Mouse (Mus musculus) stomach, embryonic 16.5 days (tissue): ENCODE data around the gene Casp7. TPM values are rescaled to one million over a fixed set of nuclear protein-coding genes. Genes with fewer than 3 reads are reported as not detected.
A peak's percentile ranks its signal among the peaks of the same experiment; 100 is the strongest.

Source experiments
- ATAC-seq: fragments of 200-750 bp; cut with Nextera tagmentation; 2 replicates; pipeline ENCODE4 v1.8.0; 2017; ENCODE audit warnings: moderate number of reproducible peaks, moderate TSS enrichment; ENCODE audit not compliant: insufficient read depth, low FRiP score
- H3K27ac ChIP-seq: fragments of 300-500 bp; sonication (generic); 2 replicates; pipeline ENCODE4 v1.5.1; 2014; ENCODE audit warnings: low read length
- H3K27me3 ChIP-seq: fragments of 300-500 bp; sonication (generic); 2 replicates; pipeline ENCODE4 v1.6.1; 2014; ENCODE audit warnings: low read length, control low read depth, mixed read lengths; ENCODE audit not compliant: control insufficient read depth, insufficient read depth
- H3K36me3 ChIP-seq: fragments of 300-500 bp; sonication (generic); 2 replicates; pipeline ENCODE4 v1.6.1; 2014; ENCODE audit warnings: low read length; ENCODE audit not compliant: control insufficient read depth, insufficient read depth
- H3K4me1 ChIP-seq: fragments of 300-500 bp; sonication (generic); 2 replicates; pipeline ENCODE4 v1.6.1; 2014; ENCODE audit warnings: low read length, control low read depth, mixed read lengths; ENCODE audit not compliant: control insufficient read depth, insufficient read depth
- H3K4me2 ChIP-seq: fragments of 300-500 bp; sonication (generic); 2 replicates; pipeline ENCODE4 v1.6.1; 2014; ENCODE audit warnings: low read depth, low read length, mixed read lengths
- H3K4me3 ChIP-seq: fragments of 300-500 bp; sonication (generic); replicated peaks from 2 replicates; pipeline ENCODE4 v1.5.1; 2014; ENCODE audit warnings: mild to moderate bottlenecking, low read length
- H3K9ac ChIP-seq: fragments of 300-500 bp; sonication (generic); 2 replicates; pipeline ENCODE4 v1.6.1; 2014; ENCODE audit warnings: low read length
- H3K9me3 ChIP-seq: fragments of 300-500 bp; sonication (generic); replicated peaks from 2 replicates; pipeline ENCODE4 v1.6.1; 2016; ENCODE audit warnings: low read length, control low read depth; ENCODE audit not compliant: control insufficient read depth
- WGBS: fragments of 180-500 bp; shearing (Covaris S2); extraction: QIAGEN DNeasy Blood & Tissue Kit; methylation state at CpG from one replicate; pipeline ENCODE4 v1.1.7; 2014; 5-methylcytosine and 5-hydroxymethylcytosine counted together
- polyA plus RNA-seq: library from polyadenylated mRNA; unstranded; fragments of >200 nt; fragmentation: Nextera tagmentation; extraction: Ambion mirVana; gene quantifications from 2 replicates; pipeline ENCODE4 v1.2.1, GENCODE M21; 2015

The Casp7 gene
- polyA plus RNA-seq, 1 experiment from 2014 or later: 27.3 TPM

DNA sequence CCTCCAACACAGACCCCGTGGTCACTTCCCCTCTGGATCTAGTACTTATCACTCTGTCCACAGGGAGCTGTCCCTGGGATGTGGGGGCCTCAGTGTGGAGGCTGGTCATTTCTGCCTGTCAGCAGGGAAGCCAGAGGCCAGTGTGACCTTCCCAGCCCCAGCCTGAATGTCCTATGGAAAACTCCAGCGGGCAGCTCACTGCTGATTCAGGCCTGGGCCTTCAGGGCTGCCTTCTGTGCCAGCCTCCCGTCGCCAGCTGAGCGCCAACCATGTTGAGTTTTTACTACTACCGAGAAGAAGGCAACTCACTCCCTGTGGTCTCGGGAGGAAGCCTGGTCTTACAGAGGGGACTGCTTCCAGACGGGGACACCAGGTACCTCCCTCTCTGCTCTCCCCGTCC lies 28.6 kb downstream of the Casp7 start:
- H3K4me2 ChIP-seq: no peak overlapping the region
- no peaks in the 10 kb centered on the region for H3K27me3 ChIP-seq
- H3K9me3 ChIP-seq: no peaks in the 10 kb centered on the region
- no peak overlapping the region for H3K9ac ChIP-seq
- H3K36me3 ChIP-seq: no peaks in the 10 kb centered on the region
- ATAC-seq: no peak
- no peak overlapping the region for H3K4me3 ChIP-seq
- 57% methylated on average over 9 of the region's 9 CpGs for WGBS
- peaks cover 18% of the 10 kb centered on the region for H3K4me1 ChIP-seq
- peak overlapping the region; percentile 82 for H3K27ac ChIP-seq

DNA sequence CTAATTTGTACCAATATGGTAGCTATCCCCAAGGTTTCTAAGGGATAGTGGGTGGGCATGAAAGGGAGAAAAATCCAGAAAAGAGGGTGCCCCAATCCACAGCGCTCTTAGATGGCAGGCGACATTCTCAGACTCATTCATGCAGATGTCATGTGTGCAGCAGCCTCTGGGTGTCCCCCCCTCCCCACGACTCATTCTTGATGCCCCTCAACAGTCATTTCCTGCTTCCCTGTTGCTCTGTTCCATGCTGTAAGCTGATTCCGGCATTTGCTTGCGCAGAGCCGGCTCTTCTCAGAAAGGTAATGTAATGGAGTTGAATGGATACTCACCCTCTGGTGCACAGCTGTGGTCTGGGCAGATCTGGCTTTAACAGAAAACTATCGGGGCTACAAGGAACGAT lies 33.4 kb downstream of the Casp7 start:
- Histone ChIP-seq H3K36me3 (no peaks in the 10 kb centered on the region), H3K4me2 (no peak overlapping the region), H3K4me3 (no peak overlapping the region), H3K27me3 (no peaks in the 10 kb centered on the region), H3K9me3 (no peaks in the 10 kb centered on the region), H3K4me1 (peaks cover 17% of the 10 kb centered on the region; the same call in 1 of the 2 replicates), H3K27ac (no peak overlapping the region), H3K9ac (no peak overlapping the region)
- whole genome bisulfite sequencing: 68% methylated on average over 8 of the region's 8 CpGs
- ATAC-seq: no peak

DNA sequence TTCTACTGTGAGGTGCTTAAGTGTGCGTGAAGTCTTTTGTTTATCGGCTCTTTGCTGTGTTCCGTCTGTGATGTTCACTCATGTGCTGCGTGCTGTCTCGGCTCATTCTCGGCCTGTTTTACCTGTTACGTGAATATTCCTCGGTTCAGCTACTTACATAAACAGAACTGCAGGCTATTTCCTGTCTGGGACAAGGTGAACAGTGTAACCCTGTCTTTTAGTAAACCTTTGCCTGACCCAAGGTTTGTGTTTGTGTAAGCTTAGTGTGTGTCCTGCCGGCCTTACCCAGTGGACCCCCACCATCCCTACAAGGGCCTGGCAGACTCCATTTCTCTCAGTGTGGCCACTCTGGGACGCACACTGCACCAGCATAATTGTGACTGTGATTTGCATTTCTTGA lies 35.8 kb downstream of the Casp7 start:
- H3K4me2 ChIP-seq: no peak overlapping the region
- 0 out of 2 replicates have a peak, but pooled peaks cover 4% of the 10 kb centered on the region for H3K36me3 ChIP-seq
- H3K27ac ChIP-seq: no peak overlapping the region
- H3K9me3 ChIP-seq: no peaks in the 10 kb centered on the region
- 52% methylated on average over 10 of the region's 10 CpGs for WGBS
- no peak for ATAC-seq
- no peak overlapping the region for H3K4me3 ChIP-seq
- 0 out of 2 replicates have a peak, but pooled peaks cover 6% of the 10 kb centered on the region for H3K4me1 ChIP-seq
- no peaks in the 10 kb centered on the region for H3K27me3 ChIP-seq
- no peak overlapping the region for H3K9ac ChIP-seq

DNA sequence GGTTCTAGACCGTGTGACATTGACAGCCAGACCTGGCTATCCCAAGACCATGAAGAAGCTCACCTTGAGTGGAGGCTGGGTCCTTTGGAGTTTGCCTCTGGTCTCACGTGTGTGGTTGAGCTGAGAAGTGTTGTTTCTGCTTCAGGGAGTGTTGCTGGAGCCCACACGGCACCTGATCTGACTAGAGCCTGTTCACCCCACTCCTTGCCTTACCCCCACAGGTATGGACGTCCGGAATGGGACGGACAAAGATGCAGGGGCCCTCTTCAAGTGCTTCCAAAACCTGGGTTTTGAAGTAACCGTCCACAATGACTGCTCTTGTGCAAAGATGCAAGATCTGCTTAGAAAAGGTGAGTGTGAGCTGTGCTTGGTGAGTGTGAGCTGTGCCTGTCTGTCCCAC lies 36.7 kb downstream of the Casp7 start:
- no peak overlapping the region for H3K9ac ChIP-seq
- no peak overlapping the region for H3K4me3 ChIP-seq
- H3K4me2 ChIP-seq: no peak overlapping the region
- H3K27ac ChIP-seq: no peak overlapping the region
- H3K9me3 ChIP-seq: no peaks in the 10 kb centered on the region
- ATAC-seq: no peak
- WGBS: 88% methylated on average over 7 of the region's 7 CpGs
- H3K4me1 ChIP-seq: peaks cover 12% of the 10 kb centered on the region; the same call in 1 of the 2 replicates
- H3K36me3 ChIP-seq: 0 out of 2 replicates have a peak, but pooled peaks cover 4% of the 10 kb centered on the region
- H3K27me3 ChIP-seq: no peaks in the 10 kb centered on the region

DNA sequence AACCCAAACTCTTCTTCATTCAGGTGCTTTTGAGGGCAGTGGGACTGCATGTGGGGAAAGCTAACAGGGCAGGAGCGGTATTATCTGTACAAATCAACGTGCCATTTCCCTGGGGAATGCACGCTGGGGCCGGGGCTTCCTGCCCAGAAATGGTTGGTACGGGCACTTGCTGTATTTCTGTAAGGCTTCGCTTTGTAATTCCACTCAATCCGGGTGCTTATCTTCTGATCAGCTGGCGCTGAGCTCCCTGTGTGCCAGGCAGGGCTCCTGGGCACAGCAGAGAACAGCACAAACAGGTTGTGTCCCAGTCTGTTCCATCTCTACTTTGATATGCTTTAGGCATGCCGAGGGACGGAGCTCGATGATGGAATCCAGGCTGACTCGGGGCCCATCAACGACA lies 39.5 kb downstream of the Casp7 start:
- WGBS: 84% methylated on average over 13 of the region's 13 CpGs

DNA sequence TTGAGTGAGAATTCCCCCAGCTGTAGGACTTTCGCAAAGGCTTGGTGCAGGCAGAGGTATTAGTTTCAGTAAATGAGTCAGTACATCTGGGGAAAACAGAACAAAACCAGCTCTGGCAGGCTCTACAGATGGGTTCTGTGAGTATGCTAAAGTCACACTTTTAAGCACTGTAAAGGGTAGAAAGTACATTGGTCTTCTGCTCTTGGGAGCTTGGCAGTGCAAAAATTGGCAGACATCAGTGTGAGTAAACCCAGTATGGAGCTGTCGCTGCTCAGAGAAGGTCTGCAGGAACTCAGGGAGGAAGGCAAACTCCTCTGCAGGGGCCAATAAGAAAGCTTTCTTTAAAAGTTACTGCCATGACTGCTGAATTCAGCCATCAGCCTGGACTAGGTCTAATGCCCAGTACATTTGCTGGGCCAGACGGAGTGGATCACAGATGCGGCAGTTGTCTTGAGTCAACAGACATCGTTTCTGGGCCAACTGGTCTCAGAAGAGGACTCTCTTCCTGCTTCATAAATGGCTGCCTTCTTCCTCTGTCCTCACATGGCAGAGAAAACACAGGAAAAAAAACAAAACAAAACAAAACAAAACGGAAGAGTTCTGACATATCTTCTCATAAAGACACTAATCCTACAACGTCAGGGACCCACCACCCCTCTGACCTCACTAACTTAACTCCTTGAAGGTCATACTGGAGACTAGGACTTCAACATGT lies 41.6 kb downstream of the Casp7 start:
- no peak overlapping the region for H3K9ac ChIP-seq
- H3K4me1 ChIP-seq: peaks cover 16% of the 10 kb centered on the region
- H3K4me3 ChIP-seq: no peak overlapping the region
- H3K27ac ChIP-seq: peak overlapping the region; percentile 79
- 50% methylated on average over 7 of the region's 7 CpGs for WGBS
- no peak overlapping the region for H3K4me2 ChIP-seq
- no peaks in the 10 kb centered on the region for H3K9me3 ChIP-seq
- H3K27me3 ChIP-seq: no peaks in the 10 kb centered on the region
- ATAC-seq: no peak; the same call in 1 of the 2 replicates
- 0 out of 2 replicates have a peak, but pooled peaks cover 4% of the 10 kb centered on the region for H3K36me3 ChIP-seq

More for the DNA sequence above, 39.5 kb downstream of the Casp7 start:
- ATAC-seq: no peak
- H3K9ac ChIP-seq: no peak overlapping the region
- no peak overlapping the region for H3K27ac ChIP-seq
- no peaks in the 10 kb centered on the region for H3K9me3 ChIP-seq
- H3K36me3 ChIP-seq: 0 out of 2 replicates have a peak, but pooled peaks cover 4% of the 10 kb centered on the region
- H3K4me1 ChIP-seq: peaks cover 22% of the 10 kb centered on the region
- no peak overlapping the region for H3K4me3 ChIP-seq
- no peak overlapping the region for H3K4me2 ChIP-seq
- H3K27me3 ChIP-seq: no peaks in the 10 kb centered on the region

DNA sequence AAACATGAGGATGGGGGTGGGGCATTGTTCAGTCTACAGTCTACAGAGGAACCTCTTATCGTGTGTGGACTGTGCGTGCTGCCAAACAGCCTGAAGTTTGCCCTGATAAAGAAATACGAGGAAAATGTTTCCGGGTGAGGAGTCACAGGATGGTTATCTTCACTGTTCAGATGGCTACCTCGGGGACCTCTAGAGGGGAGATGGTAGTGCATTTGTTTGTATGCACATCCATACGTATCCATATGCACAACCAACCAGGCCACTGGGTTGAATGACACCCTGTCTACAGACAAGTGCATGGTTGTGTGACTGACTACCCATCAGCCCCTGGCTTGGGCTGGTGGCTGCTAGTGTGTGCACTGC lies 42.1 kb downstream of the Casp7 start:
- H3K36me3 ChIP-seq: 0 out of 2 replicates have a peak, but pooled peaks cover 4% of the 10 kb centered on the region
- WGBS: 59% methylated on average over 6 of the region's 6 CpGs
- peak; percentile 71 for ATAC-seq

DNA sequence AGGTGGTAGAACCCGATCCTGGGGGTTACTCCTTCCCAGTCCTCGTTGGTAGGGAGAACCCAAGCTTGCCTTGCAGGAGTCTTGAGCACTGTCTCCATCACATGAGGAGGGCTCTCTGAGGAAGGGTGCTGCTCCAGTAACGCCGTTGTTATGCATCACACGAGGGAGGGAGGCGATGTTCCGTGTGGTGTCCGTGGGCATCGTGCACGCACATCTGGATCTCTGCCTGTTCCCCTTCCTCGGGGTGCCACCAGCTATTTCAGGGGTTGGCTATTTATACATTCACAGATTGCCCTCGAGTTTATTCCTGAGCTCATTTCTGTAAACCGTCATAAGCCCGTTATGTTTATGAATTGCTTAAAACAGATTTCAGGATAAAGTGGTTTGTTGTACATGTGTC lies 46.5 kb downstream of the Casp7 start:
- no peaks in the 10 kb centered on the region for H3K36me3 ChIP-seq
- H3K27me3 ChIP-seq: no peaks in the 10 kb centered on the region
- H3K4me2 ChIP-seq: no peak overlapping the region
- H3K4me3 ChIP-seq: no peak overlapping the region
- H3K27ac ChIP-seq: peak overlapping the region; percentile 26; the same call in 1 of the 2 replicates
- no peak overlapping the region for H3K9ac ChIP-seq
- ATAC-seq: no peak
- no peaks in the 10 kb centered on the region for H3K9me3 ChIP-seq
- peaks cover 19% of the 10 kb centered on the region for H3K4me1 ChIP-seq
- WGBS: 60% methylated on average over 14 of the region's 14 CpGs

More for the DNA sequence above, 42.1 kb downstream of the Casp7 start:
- Histone ChIP-seq H3K27me3 (no peaks in the 10 kb centered on the region), H3K4me3 (no peak overlapping the region), H3K9me3 (no peaks in the 10 kb centered on the region), H3K9ac (no peak overlapping the region), H3K27ac (peak overlapping the region; percentile 79), H3K4me2 (no peak overlapping the region), H3K4me1 (peaks cover 16% of the 10 kb centered on the region)

DNA sequence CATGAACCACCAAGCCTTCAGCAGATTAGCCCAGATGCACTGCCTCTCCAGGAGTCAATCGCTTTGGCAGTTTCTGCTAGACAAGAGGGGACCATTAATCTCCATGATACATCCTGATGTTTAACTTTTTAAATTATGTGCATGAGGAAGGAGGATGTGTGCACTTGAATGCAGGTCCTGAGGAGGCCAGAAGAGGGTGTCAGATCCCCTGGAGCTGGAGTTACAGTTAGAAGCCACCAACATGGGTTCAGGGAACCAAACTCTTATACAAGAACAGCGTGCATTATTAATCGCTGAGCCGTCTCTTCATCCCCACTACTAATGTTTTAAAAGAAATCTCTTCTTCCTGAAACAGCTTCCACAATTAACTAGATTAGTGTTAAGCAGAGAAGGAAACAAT lies 51.9 kb downstream of the Casp7 start:
- WGBS: 93% methylated on average over 4 of the region's 4 CpGs
- Histone ChIP-seq H3K27ac (no peak overlapping the region), H3K9me3 (no peaks in the 10 kb centered on the region), H3K4me3 (no peak overlapping the region), H3K36me3 (no peaks in the 10 kb centered on the region), H3K9ac (no peak overlapping the region), H3K4me1 (peaks cover 7% of the 10 kb centered on the region; the same call in 1 of the 2 replicates), H3K4me2 (no peak overlapping the region), H3K27me3 (no peaks in the 10 kb centered on the region)
- ATAC-seq: no peak
